Mouse (Mus musculus) c-Kit-positive CD71-negative TER-119-negative erythroid progenitor cells, embryonic 14.5 days (primary cell): ENCODE results near the gene Igf2bp1.

Experiments
- DNase-seq: peaks from one replicate; pipeline ENCODE4 v3.0.0-alpha.2; 2013; ENCODE audit warnings: low read depth

Gene Igf2bp1

GRCm38 (mm10) chr11:96005403-96006271 is at the start of gene Igf2bp1:
Igf2bp1 (minus strand) TSS chr11:96005940.
- no peak for DNase-seq

DNA sequence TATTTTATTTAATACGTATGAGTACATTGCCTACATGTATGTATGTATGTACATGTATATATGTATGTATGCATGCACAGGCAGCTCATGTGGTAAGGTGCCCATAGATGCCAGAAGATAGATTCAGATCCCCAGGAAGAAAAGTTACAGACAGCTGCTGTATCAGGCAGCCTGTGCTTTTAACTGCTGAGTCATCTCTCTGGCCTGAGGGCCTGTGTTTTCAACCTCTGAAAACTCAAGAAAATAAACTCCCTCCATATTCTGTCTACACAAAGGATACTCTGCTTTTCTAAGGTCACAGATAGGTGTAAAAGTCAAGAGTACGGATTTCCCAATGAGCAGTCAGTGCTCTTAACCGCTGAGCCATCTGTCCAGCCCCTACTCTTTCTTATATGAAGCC is 45.1 kb upstream of the Igf2bp1 start:
- no peak for DNase-seq

- DNase-seq, result no peak
Observed at GRCm38 (mm10) chr11:96049939-96050338, 44.2 kb upstream of the Igf2bp1 start.

GRCm38 (mm10) chr11:96047469-96048373 is 42.0 kb upstream of the Igf2bp1 start:
- DNase-seq, result no peak

GRCm38 (mm10) chr11:96046793-96047192 is 41.1 kb upstream of the Igf2bp1 start:
- no peak for DNase-seq

DNA sequence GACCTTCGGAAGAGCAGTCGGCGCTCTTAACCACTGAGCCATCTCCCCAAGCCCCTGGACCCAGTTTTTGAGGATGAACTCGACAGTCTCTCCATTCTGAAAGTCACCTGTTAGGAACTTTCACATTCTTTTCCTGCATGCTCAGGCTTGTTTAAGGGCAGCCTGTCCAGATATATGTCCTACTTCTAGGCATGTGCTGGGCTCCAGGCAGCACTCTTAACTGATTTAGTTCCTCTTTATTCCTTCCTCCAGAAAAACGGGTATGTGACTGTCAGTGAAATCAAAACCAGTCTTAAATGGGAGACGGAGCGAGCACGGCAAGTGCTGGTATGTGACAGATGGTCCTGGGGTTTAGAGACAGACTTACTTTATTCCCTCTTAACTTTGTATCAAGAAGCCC is 40.3 kb upstream of the Igf2bp1 start:
- no peak for DNase-seq

GRCm38 (mm10) chr11:96044803-96045567 is 39.2 kb upstream of the Igf2bp1 start:
- no peak for DNase-seq

- no peak for DNase-seq
Observed at GRCm38 (mm10) chr11:96038560-96038959, 32.8 kb upstream of the Igf2bp1 start.

- no peak for DNase-seq
Observed at GRCm38 (mm10) chr11:96037499-96037898, 31.8 kb upstream of the Igf2bp1 start.

DNA sequence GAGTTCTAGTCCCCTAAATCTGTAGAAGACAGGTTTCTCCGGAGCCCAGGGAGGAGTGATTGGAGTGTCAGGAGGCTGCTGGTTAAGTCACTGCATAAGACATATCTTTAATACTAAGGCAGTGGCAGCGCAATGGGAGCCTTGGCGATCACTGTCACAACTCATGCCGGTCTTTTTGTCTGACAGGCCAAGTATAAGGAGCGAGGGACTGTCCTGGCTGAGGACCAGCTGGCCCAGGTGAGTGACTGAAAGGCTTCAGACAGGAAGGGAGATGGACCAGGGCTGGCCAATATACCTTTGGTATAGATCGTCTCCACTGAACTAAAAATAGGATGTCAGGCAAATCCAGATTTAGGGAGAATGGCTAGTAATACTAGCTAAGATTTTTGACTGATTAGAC is 29.4 kb upstream of the Igf2bp1 start:
- no peak for DNase-seq

- DNase-seq, result peak; percentile 93
Observed at GRCm38 (mm10) chr11:96034596-96035052, 28.9 kb upstream of the Igf2bp1 start, which contains the start of gene Snf8. Snf8 (plus strand) TSS chr11:96034885.

GRCm38 (mm10) chr11:96034116-96034515 is 28.4 kb upstream of the Igf2bp1 start:
- peak; percentile 31 for DNase-seq

GRCm38 (mm10) chr11:96033264-96033663 is 27.5 kb upstream of the Igf2bp1 start:
- peak; percentile 26 for DNase-seq

DNA sequence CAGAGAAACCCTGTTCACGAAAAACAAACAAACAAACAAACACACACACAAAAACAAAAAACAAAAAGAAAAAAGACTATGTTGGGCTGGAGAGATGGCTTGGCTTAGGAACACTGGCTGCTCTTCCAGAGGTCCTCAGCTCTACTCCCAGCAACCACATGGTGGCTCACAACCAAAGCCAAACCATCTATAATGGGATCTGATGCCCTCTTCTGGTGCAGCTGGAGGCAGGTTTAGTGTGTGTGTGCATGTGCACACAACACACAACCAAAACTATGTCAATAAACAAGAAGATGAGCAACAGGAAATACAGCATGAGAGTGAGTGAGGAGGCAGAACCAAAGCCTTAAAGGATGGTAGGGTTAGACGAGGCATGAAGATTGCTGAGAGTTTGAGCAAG is 26.0 kb upstream of the Igf2bp1 start:
- DNase-seq, result no peak

DNA sequence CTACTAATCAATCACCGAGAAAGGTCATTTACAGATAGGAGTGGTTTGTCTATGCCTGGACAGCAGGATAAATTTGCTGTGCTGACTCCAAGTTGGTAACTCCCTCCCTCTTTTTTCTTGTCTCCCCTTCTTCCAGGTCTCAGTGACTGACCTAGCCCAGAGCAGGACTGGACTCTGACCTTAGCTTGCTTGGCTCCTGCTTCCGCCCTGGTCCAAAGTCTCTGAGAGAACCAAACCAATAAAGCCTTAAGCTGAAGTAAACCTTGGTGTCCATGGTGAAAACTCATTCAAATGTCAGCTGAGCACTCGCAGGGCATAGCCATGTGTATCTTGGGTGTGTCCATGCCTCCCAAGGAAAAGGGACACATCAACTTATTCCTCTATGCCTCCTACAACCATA is 24.8 kb upstream of the Igf2bp1 start:
- no peak for DNase-seq

- no peak for DNase-seq
Observed at GRCm38 (mm10) chr11:96028130-96028529, 22.4 kb upstream of the Igf2bp1 start.

- no peak for DNase-seq
Observed at GRCm38 (mm10) chr11:96020622-96021021, 14.9 kb upstream of the Igf2bp1 start.

- DNase-seq, result no peak
Observed at GRCm38 (mm10) chr11:96017941-96018351, 12.2 kb upstream of the Igf2bp1 start.

- no peak for DNase-seq
Observed at GRCm38 (mm10) chr11:96015421-96015820, 9.7 kb upstream of the Igf2bp1 start.

- DNase-seq, result no peak
Observed at GRCm38 (mm10) chr11:96011982-96012381, 6.2 kb upstream of the Igf2bp1 start.

GRCm38 (mm10) chr11:96008827-96009226 is 3.1 kb upstream of the Igf2bp1 start:
- DNase-seq, result no peak
